Mouse (Mus musculus) embryonic stem cell, embryonic (primary cell): ENCODE data around the gene D17H6S53E.

ENCODE experiments used
- CTCF ChIA-PET, 4 experiments: fragments of 300-600 bp in 2 of 4; fragments of 350-600 bp in 2 of 4; sonication (Branson Sonifier 250); formaldehyde crosslinking; loops; one replicate each; lab custom pipeline; 2022; ENCODE audit warnings: inconsistent platforms in 2 of 4; lab: Charles Lee
- POLR2A ChIA-PET, 4 experiments: fragments of 300-600 bp in 2 of 4; fragments of 350-600 bp in 2 of 4; sonication (Branson Sonifier 250); formaldehyde crosslinking; loops; one replicate each; lab custom pipeline; 2022; ENCODE audit warnings: antibody characterized with exemption in 4 of 4, inconsistent platforms in 1 of 4; lab: Charles Lee

The D17H6S53E gene

GRCm38 (mm10) chr17:35092403-35093198 is 33.6 kb upstream of the D17H6S53E start:
- ChIA-PET POLR2A (interaction anchor here in 2 of 4 experiments (0.5 to 1.5 kb wide), 3 partner anchors 14 to 140 kb away, joined by 3 read pairs; no protein-coding TSS in a partner anchor), CTCF (interaction anchor here in 2 of 4 experiments (0.6 to 1.0 kb wide), 2 partner anchors 76 kb away, joined by 3 read pairs; no protein-coding TSS in a partner anchor)

GRCm38 (mm10) chr17:35094475-35095365 is 31.5 kb upstream of the D17H6S53E start:
- CTCF ChIA-PET = no interaction called here
- POLR2A ChIA-PET = interaction anchor here in 3 of 4 experiments (0.7 to 1.6 kb wide), 8 partner anchors 11 to 143 kb away, joined by 3 to 4 read pairs (median 3); partner anchors contain the start of genes Csnk2b (in 1 of the 3), Ddah2 (in 1 of the 3), Gpank1 (in 1 of the 3) and Ly6g6e (in 1 of the 3)

DNA sequence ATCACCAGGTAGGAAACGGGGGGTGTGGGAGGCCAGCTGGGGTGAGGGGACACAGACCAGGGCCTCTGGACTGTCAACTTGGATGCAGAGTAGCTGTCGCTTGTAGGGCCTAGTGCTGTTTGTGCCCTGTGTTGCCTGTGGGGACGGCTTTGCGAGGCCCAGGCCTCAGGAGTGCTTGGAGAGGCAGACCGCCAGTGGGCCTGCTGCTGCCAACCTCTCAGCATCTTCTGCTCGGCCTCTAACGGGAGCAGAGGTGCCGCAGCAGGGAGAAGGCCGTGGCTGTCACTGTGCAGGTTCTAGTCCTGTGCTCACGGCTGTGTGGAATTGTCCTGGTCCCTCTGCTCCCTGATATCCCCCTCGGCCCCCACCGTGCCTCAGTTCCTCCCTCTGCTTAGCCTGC is 29.6 kb upstream of the D17H6S53E start:
- CTCF ChIA-PET = interaction anchor here in 2 of 4 experiments (0.6 to 4.6 kb wide), 21 partner anchors 9 to 667 kb away, joined by 3 to 28 read pairs (median 4); partner anchors contain the start of genes Gpank1 (in 2 of the 2), Abhd16a (in 1 of the 2), Ly6g6f (in 1 of the 2) and Msh5 (in 1 of the 2)

GRCm38 (mm10) chr17:35097164-35097655 is 29.0 kb upstream of the D17H6S53E start:
- ChIA-PET CTCF (interaction anchor here in 2 of 4 experiments (0.6 to 4.6 kb wide), 23 partner anchors 8 to 666 kb away, joined by 3 to 28 read pairs (median 4); partner anchors contain the start of genes Gpank1 (in 2 of the 2), Abhd16a (in 1 of the 2), Ly6g5c (in 1 of the 2) and Ly6g6f (in 1 of the 2)), POLR2A (interaction anchor here in 3 of 4 experiments (0.5 to 2.6 kb wide), 44 partner anchors 8 to 147 kb away, joined by 3 to 13 read pairs (median 4); partner anchors contain the start of genes D17H6S53E (in 2 of the 3), Ddx39b (in 2 of the 3), Ly6g6e (in 2 of the 3) and Sapcd1 (in 2 of the 3))

More for the DNA sequence above, 29.6 kb upstream of the D17H6S53E start:
- POLR2A ChIA-PET = interaction anchor here in 3 of 4 experiments (0.5 to 2.6 kb wide), 36 partner anchors 8 to 146 kb away, joined by 3 to 13 read pairs (median 5); partner anchors contain the start of genes D17H6S53E (in 2 of the 3), Ly6g6e (in 2 of the 3), Sapcd1 (in 2 of the 3) and Abhd16a (in 1 of the 3)

DNA sequence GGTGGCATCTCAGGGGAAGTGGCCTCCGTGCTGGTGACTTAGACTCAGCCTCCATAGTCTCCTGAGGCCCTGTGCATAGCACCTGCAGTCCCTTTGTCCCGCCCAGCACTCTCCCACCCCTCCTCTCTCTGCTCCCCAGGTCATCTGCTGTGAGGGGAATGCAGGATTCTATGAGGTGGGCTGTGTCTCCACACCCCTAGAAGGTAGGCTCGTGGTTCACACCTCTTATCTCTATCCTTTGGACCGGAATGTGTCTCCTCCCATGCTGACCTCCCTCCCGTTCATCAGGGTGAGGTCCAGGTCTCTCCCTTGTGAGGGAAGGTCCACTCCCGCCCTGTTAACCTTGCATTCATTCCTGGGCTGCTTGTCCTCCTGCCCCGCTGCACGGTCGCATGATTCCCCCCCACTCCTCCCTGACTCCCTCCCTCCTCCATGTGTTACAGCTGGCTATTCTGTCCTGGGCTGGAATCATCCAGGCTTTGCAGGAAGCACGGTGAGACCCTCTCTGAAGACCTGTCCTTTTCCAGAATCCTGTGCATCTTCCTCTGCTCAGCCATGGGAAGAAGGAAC is 25.9 kb upstream of the D17H6S53E start:
- CTCF ChIA-PET = interaction anchor here in 2 of 4 experiments (0.6 to 4.6 kb wide), 4 partner anchors 13 to 149 kb away, joined by 5 to 28 read pairs (median 6); partner anchors contain the start of genes Abhd16a (in 1 of the 2) and Ly6g6f (in 1 of the 2)
- POLR2A ChIA-PET = interaction anchor here in 3 of 4 experiments (0.5 to 4.7 kb wide), 12 partner anchors 10 to 148 kb away, joined by 3 to 13 read pairs (median 4); partner anchors contain the start of genes Apom (in 1 of the 3), Clic1 (in 1 of the 3), D17H6S53E (in 1 of the 3) and Ddah2 (in 1 of the 3)

DNA sequence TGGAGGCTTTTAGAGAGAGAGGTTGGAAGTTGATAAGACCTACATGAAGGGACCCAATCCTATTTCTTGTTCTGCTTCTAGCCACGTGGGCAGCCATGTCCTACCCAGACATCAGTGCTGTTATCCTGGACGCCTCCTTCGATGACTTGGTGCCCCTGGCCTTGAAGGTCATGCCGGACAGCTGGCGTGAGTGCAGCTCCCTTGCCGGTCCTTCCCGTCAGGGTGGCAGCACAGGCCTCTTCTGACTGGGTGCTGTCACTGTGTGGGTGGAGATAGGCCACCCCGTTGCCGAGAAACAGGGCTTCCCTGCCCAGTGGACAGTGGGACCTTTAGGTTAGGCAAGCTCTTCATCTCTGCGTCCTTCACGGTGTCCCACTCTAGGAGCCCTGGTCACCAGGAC is 25.0 kb upstream of the D17H6S53E start:
- CTCF ChIA-PET = interaction anchor here in 2 of 4 experiments (0.8 to 1.6 kb wide), 4 partner anchors 11 to 80 kb away, joined by 3 to 5 read pairs (median 4); no protein-coding TSS in a partner anchor
- POLR2A ChIA-PET = interaction anchor here in 3 of 4 experiments (0.7 to 4.7 kb wide), 11 partner anchors 10 to 148 kb away, joined by 3 to 13 read pairs (median 5); partner anchors contain the start of genes Apom (in 1 of the 3), Csnk2b (in 1 of the 3), D17H6S53E (in 1 of the 3) and Gpank1 (in 1 of the 3)

GRCm38 (mm10) chr17:35102299-35102698 is 23.9 kb upstream of the D17H6S53E start:
- ChIA-PET POLR2A (interaction anchor here in 2 of 4 experiments (0.6 to 4.7 kb wide), 12 partner anchors 9 to 150 kb away, joined by 3 to 13 read pairs (median 4); partner anchors contain the start of genes Apom (in 1 of the 2), Csnk2b (in 1 of the 2), Gpank1 (in 1 of the 2) and Msh5 (in 1 of the 2)), CTCF (interaction anchor here in 1 of 4 experiments (0.8 to 1.6 kb wide), 4 partner anchors 10 to 81 kb away, joined by 3 to 5 read pairs (median 4); no protein-coding TSS in a partner anchor)

GRCm38 (mm10) chr17:35103221-35103690 is 22.9 kb upstream of the D17H6S53E start:
- ChIA-PET POLR2A (interaction anchor here in 2 of 4 experiments (0.6 to 4.7 kb wide), 8 partner anchors 8 to 151 kb away, joined by 3 to 13 read pairs (median 4); partner anchors contain the start of genes Gpank1 (in 1 of the 2) and Ly6g5b (in 1 of the 2)), CTCF (interaction anchor here in 1 of 4 experiments (1.4 to 1.6 kb wide), 2 partner anchors 11 to 82 kb away, joined by 3 to 5 read pairs; no protein-coding TSS in a partner anchor)

DNA sequence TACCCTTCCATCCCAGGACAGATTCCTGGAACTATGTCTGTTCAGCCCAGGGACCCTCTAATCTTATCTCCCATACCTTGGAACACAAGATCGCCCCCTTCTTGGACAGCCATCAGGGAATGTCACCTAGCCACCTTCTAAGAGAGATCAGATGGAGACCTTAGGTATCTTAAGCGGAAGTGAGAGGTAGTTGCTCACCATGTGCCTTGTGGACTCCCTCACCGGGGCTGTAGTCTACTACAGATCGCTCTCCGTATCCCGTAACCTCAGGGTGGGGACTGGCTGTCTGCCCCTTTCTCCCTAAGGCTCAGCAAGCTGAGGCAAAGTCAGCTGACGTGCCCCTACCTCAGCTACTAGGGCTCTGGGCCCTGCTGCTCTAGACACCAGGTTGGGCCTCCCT is 22.1 kb upstream of the D17H6S53E start:
- ChIA-PET POLR2A (interaction anchor here in 3 of 4 experiments (0.8 to 1.4 kb wide), 4 partner anchors 10 to 50 kb away, joined by 3 to 4 read pairs (median 3); partner anchors contain the start of genes Gpank1 (in 1 of the 3) and Ly6g6f (in 1 of the 3)), CTCF (interaction anchor here in 2 of 4 experiments (0.6 to 3.3 kb wide), 2 partner anchors 83 kb away, joined by 3 to 16 read pairs; no protein-coding TSS in a partner anchor)

- CTCF ChIA-PET = interaction anchor here in 2 of 4 experiments (1.4 to 3.3 kb wide), 3 partner anchors 8 to 83 kb away, joined by 6 to 16 read pairs (median 10); no protein-coding TSS in a partner anchor
- POLR2A ChIA-PET = interaction anchor here (0.5 to 1.4 kb wide), 5 partner anchors 11 to 458 kb away, joined by 3 to 6 read pairs (median 4); partner anchors contain the start of genes Atf6b (in 1 of the 4) and Ly6g6f (in 1 of the 4)
Observed at GRCm38 (mm10) chr17:35104754-35105153, 21.4 kb upstream of the D17H6S53E start.

DNA sequence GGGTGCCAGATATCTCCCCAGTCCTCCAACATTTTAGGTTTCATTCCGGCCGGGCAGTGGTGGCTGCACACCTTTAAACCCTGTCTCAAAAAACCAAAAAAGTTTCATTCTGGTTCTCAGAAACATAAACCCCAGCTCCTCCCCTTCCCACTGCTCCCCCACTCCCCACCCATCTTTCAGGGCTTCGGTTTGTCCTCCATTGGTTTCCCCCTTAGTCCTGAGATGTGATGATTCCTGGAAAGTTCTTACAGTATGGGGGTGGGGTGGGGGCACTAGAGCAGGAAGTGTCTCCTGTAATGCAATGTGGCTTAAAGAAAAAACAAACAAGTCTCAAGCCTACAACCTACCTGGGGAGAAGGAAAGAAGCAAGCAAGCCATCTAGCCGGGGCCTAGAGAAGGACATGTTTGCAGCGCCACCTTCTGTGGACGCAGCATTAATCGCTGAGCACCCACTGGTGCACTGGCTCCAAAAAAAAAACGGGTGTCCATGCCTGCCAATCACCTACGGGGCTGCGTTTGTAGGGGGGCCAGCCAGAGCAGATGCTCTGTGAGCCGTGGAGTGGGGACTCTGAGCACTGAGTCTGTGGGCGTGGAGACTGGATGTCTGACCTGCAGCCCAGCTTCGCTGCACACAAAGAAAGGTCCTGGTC is 20.3 kb upstream of the D17H6S53E start:
- CTCF ChIA-PET = interaction anchor here in 3 of 4 experiments (0.7 to 3.3 kb wide), 6 partner anchors 9 to 408 kb away, joined by 3 to 16 read pairs (median 5); no protein-coding TSS in a partner anchor
- POLR2A ChIA-PET = interaction anchor here in 3 of 4 experiments (0.6 to 2.4 kb wide), 10 partner anchors 9 to 987 kb away, joined by 3 to 13 read pairs (median 4); partner anchors contain the start of genes Gpank1 (in 1 of the 3) and H2-DMa (in 1 of the 3)

DNA sequence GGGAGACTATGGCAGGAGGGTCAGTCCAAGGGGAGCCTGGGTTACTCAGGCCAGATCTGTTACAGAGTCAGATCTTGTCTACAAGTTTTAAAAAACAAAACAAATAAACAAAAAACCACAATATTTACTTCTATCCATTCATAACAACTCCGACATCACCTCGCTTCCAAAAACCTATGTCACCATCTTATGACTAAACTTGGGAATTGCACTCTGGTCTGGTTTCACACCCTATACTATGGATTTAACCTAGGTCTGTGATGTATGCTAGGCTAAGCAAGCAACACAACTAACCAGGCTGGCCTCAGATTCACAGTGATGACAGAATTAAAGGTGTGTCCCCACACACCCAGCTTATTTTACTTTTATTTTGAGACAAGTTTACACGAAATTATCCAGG is 19.7 kb upstream of the D17H6S53E start:
- ChIA-PET CTCF (interaction anchor here in 2 of 4 experiments (0.7 to 3.3 kb wide), 5 partner anchors 85 to 408 kb away, joined by 3 to 16 read pairs (median 4); no protein-coding TSS in a partner anchor), POLR2A (interaction anchor here in 3 of 4 experiments (0.5 to 2.4 kb wide), 16 partner anchors 8 to 987 kb away, joined by 3 to 13 read pairs (median 3); partner anchors contain the start of genes Gpank1 (in 1 of the 3) and H2-DMa (in 1 of the 3))

DNA sequence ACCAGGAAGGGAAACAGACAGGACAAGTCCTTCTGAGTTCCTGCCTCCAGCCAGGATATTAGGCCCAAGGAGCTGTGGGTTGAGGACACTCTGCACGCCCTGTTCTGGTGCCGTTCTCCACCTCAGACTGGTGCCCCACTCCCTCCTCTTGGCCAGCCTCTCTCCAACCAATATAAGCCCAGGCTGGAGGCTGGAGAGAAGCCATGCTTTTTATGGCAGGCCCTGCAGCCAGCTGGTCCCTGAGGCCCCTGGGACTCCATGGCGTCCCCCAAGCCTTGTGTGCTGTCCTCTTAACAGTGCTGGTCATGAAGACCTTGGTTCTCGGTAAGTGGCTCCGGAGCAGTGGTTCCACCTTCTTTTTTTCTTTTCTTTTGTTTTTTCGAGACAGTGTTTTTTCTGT is 18.1 kb upstream of the D17H6S53E start, which contains the start of gene Ly6g5c:
Gene Ly6g5c (plus strand): TSS at position 183 of the 400 bp plus-strand sequence.
- ChIA-PET CTCF (interaction anchor here in 2 of 4 experiments (0.5 to 1.0 kb wide), 3 partner anchors 11 to 102 kb away, joined by 7 to 14 read pairs (median 8); no protein-coding TSS in a partner anchor), POLR2A (interaction anchor here in 3 of 4 experiments (0.6 to 1.9 kb wide), 9 partner anchors 9 to 1152 kb away, joined by 3 to 10 read pairs (median 4); partner anchors contain the start of genes Csnk2b (in 1 of the 3) and Gpank1 (in 1 of the 3))

GRCm38 (mm10) chr17:35111774-35112173 is 14.4 kb upstream of the D17H6S53E start:
- ChIA-PET CTCF (interaction anchor here in 3 of 4 experiments (0.6 to 2.4 kb wide), 4 partner anchors 10 to 885 kb away, joined by 3 to 6 read pairs (median 5); no protein-coding TSS in a partner anchor), POLR2A (interaction anchor here in 2 of 4 experiments (0.6 to 3.7 kb wide), 10 partner anchors 9 to 159 kb away, joined by 3 to 19 read pairs (median 4); partner anchors contain the start of genes Csnk2b (in 2 of the 2), D17H6S53E (in 2 of the 2), Gpank1 (in 2 of the 2) and Apom (in 1 of the 2))
